Mouse (Mus musculus): ENCODE data around the gene Vdac1. TPM values are rescaled to one million over a fixed set of nuclear protein-coding genes. Genes with fewer than 3 reads are reported as not detected.

Vdac1 gene
- polyA plus RNA-seq, 1 experiment from 2014 or later, result 244 TPM

GRCm38 (mm10) chr11:52404209-52404608, 43.5 kb downstream of the Vdac1 start:
- Histone ChIP-seq H3K36me3 (peaks cover 66% of the 10 kb centered on the region), H3K4me2 (replicated peaks) (no peak overlapping the region), H3K9me3 (no peaks in the 10 kb centered on the region), H3K27me3 (no peaks in the 10 kb centered on the region), H3K9ac (no peak overlapping the region), H3K27ac (no peak overlapping the region), H3K4me1 (peaks cover 5% of the 10 kb centered on the region), H3K4me3 (no peak overlapping the region)
- ATAC-seq (ENCODE audit: low FRiP score, low read depth), result no peak
- 87% methylated on average over 5 of the region's 5 CpGs for WGBS

GRCm38 (mm10) chr11:52405196-52405688, 44.6 kb downstream of the Vdac1 start:
- Histone ChIP-seq H3K9ac (no peak overlapping the region), H3K4me1 (peaks cover under 1% of the 10 kb centered on the region; the same call in 1 of the 2 replicates), H3K27me3 (no peaks in the 10 kb centered on the region), H3K27ac (no peak overlapping the region), H3K4me2 (replicated peaks) (no peak overlapping the region), H3K4me3 (no peak overlapping the region), H3K36me3 (peaks cover 68% of the 10 kb centered on the region), H3K9me3 (no peaks in the 10 kb centered on the region)
- ATAC-seq (ENCODE audit: low FRiP score, low read depth), result no peak
- WGBS, result 82% methylated on average over 9 of the region's 9 CpGs

GRCm38 (mm10) chr11:52409316-52409715, 48.7 kb downstream of the Vdac1 start:
- no peak overlapping the region for H3K4me3 ChIP-seq
- H3K9me3 ChIP-seq, result no peaks in the 10 kb centered on the region
- peaks cover 64% of the 10 kb centered on the region for H3K36me3 ChIP-seq
- no peaks in the 10 kb centered on the region for H3K27me3 ChIP-seq
- H3K4me2 ChIP-seq (replicated peaks), result no peak overlapping the region
- no peaks in the 10 kb centered on the region for H3K4me1 ChIP-seq
- 73% methylated on average over 5 of the region's 5 CpGs for WGBS
- no peak overlapping the region for H3K27ac ChIP-seq
- no peak overlapping the region for H3K9ac ChIP-seq
- no peak for ATAC-seq (ENCODE audit: low FRiP score, low read depth)

GRCm38 (mm10) chr11:52418358-52418757, 57.7 kb downstream of the Vdac1 start:
- ATAC-seq (ENCODE audit: low FRiP score, low read depth), result peak; percentile 76

GRCm38 (mm10) chr11:52419246-52419645, 58.6 kb downstream of the Vdac1 start:
- 0 out of 2 replicates have a peak, but pooled peaks cover 13% of the 10 kb centered on the region for H3K4me1 ChIP-seq
- 42% methylated on average over 5 of the region's 5 CpGs for WGBS
- no peak overlapping the region for H3K27ac ChIP-seq
- no peak overlapping the region for H3K9ac ChIP-seq
- no peak overlapping the region for H3K4me3 ChIP-seq
- ATAC-seq (ENCODE audit: low FRiP score, low read depth), result no peak
- H3K9me3 ChIP-seq, result no peaks in the 10 kb centered on the region
- H3K36me3 ChIP-seq, result no peaks in the 10 kb centered on the region
- 0 out of 2 replicates have a peak, but pooled peaks cover 4% of the 10 kb centered on the region for H3K27me3 ChIP-seq
- H3K4me2 ChIP-seq (replicated peaks), result no peak overlapping the region

More at GRCm38 (mm10) chr11:52418358-52418757, 57.7 kb downstream of the Vdac1 start:
- no peak overlapping the region for H3K4me3 ChIP-seq
- H3K9me3 ChIP-seq, result no peaks in the 10 kb centered on the region
- H3K4me2 ChIP-seq (replicated peaks), result no peak overlapping the region
- WGBS, result 67% methylated on average over 5 of the region's 5 CpGs
- H3K27ac ChIP-seq, result peak overlapping the region; percentile 2; the same call in 1 of the 2 replicates
- 0 out of 2 replicates have a peak, but pooled peaks cover 4% of the 10 kb centered on the region for H3K27me3 ChIP-seq
- H3K4me1 ChIP-seq, result 0 out of 2 replicates have a peak, but pooled peaks cover 13% of the 10 kb centered on the region
- no peak overlapping the region for H3K9ac ChIP-seq
- no peaks in the 10 kb centered on the region for H3K36me3 ChIP-seq

- no peaks in the 10 kb centered on the region for H3K9me3 ChIP-seq
- no peaks in the 10 kb centered on the region for H3K36me3 ChIP-seq
- 0 out of 2 replicates have a peak, but pooled peaks cover 13% of the 10 kb centered on the region for H3K4me1 ChIP-seq
- no peak overlapping the region for H3K4me3 ChIP-seq
- 0 out of 2 replicates have a peak, but pooled peaks cover 4% of the 10 kb centered on the region for H3K27me3 ChIP-seq
- no peak overlapping the region for H3K9ac ChIP-seq
- no peak overlapping the region for H3K27ac ChIP-seq
- 80% methylated on average over 7 of the region's 7 CpGs for WGBS
- ATAC-seq (ENCODE audit: low FRiP score, low read depth), result no peak
- no peak overlapping the region for H3K4me2 ChIP-seq (replicated peaks)
Observed at GRCm38 (mm10) chr11:52419861-52420260, 59.2 kb downstream of the Vdac1 start.

- Histone ChIP-seq H3K4me1 (0 out of 2 replicates have a peak, but pooled peaks cover 13% of the 10 kb centered on the region), H3K9ac (no peak overlapping the region), H3K9me3 (no peaks in the 10 kb centered on the region), H3K4me3 (no peak overlapping the region), H3K27ac (no peak overlapping the region), H3K36me3 (no peaks in the 10 kb centered on the region), H3K27me3 (0 out of 2 replicates have a peak, but pooled peaks cover 4% of the 10 kb centered on the region), H3K4me2 (replicated peaks) (no peak overlapping the region)
- WGBS, result 48% methylated on average over 12 of the region's 12 CpGs
- ATAC-seq (ENCODE audit: low FRiP score, low read depth), result no peak
Observed at GRCm38 (mm10) chr11:52420296-52421052, 59.8 kb downstream of the Vdac1 start.

- Histone ChIP-seq H3K9ac (no peak overlapping the region), H3K27me3 (0 out of 2 replicates have a peak, but pooled peaks cover 4% of the 10 kb centered on the region), H3K36me3 (no peaks in the 10 kb centered on the region), H3K27ac (no peak overlapping the region), H3K4me1 (0 out of 2 replicates have a peak, but pooled peaks cover 13% of the 10 kb centered on the region), H3K4me3 (no peak overlapping the region), H3K4me2 (replicated peaks) (no peak overlapping the region), H3K9me3 (no peaks in the 10 kb centered on the region)
- WGBS, result 26% methylated on average over 12 of the region's 12 CpGs
- ATAC-seq (ENCODE audit: low FRiP score, low read depth), result no peak
Observed at GRCm38 (mm10) chr11:52421053-52421778, 60.6 kb downstream of the Vdac1 start.

- Histone ChIP-seq H3K4me2 (replicated peaks) (no peak overlapping the region), H3K4me3 (no peak overlapping the region), H3K27me3 (no peaks in the 10 kb centered on the region), H3K36me3 (no peaks in the 10 kb centered on the region), H3K9ac (no peak overlapping the region), H3K9me3 (no peaks in the 10 kb centered on the region), H3K27ac (no peak overlapping the region), H3K4me1 (no peaks in the 10 kb centered on the region)
- WGBS, result 69% methylated on average over 6 of the region's 6 CpGs
- no peak for ATAC-seq (ENCODE audit: low FRiP score, low read depth)
Observed at GRCm38 (mm10) chr11:52429440-52429839, 68.8 kb downstream of the Vdac1 start.

- Histone ChIP-seq H3K4me1 (no peaks in the 10 kb centered on the region), H3K4me2 (replicated peaks) (no peak overlapping the region), H3K9ac (no peak overlapping the region), H3K4me3 (no peak overlapping the region), H3K9me3 (no peaks in the 10 kb centered on the region), H3K27me3 (no peaks in the 10 kb centered on the region), H3K27ac (no peak overlapping the region), H3K36me3 (no peaks in the 10 kb centered on the region)
- ATAC-seq (ENCODE audit: low FRiP score, low read depth), result no peak
- 52% methylated on average over 5 of the region's 5 CpGs for WGBS
Observed at GRCm38 (mm10) chr11:52431594-52431993, 70.9 kb downstream of the Vdac1 start.

- 89% methylated on average over 5 of the region's 5 CpGs for WGBS
- Histone ChIP-seq H3K9me3 (no peaks in the 10 kb centered on the region), H3K27ac (no peak overlapping the region), H3K4me3 (no peak overlapping the region), H3K27me3 (no peaks in the 10 kb centered on the region), H3K4me2 (replicated peaks) (no peak overlapping the region), H3K9ac (no peak overlapping the region), H3K36me3 (no peaks in the 10 kb centered on the region), H3K4me1 (peaks cover 5% of the 10 kb centered on the region; the same call in 1 of the 2 replicates)
- no peak for ATAC-seq (ENCODE audit: low FRiP score, low read depth)
Observed at GRCm38 (mm10) chr11:52432148-52432547, 71.5 kb downstream of the Vdac1 start.
